ENCODE assay signal across 24 mouse cellular contexts in genomic region chr6:53207781-53208180, GRCm38 (mm10).
"Had no signal": no experiment of that assay in that cellular context is flagged by ENCODE, and none has a peak within 500 bp of the region (broad histone marks: within the 10 kb centered on the region; RNA-seq: fewer than 3 reads in every experiment).

No protein-coding gene starts in this region.

- DNase-seq: gastrocnemius, adult 2 months; gastrocnemius, postnatal 10 days; gastrocnemius, postnatal 25 days; heart, adult 18-20 months; heart, postnatal 10 days; heart, postnatal 4 days; kidney, adult 18-20 months; kidney, postnatal 10 days; kidney, postnatal 25 days; kidney, postnatal 4 days had no signal

- ATAC-seq: hindbrain, embryonic 16.5 days; inflammation-experienced regulatory T-cells, adult 6 months; intestine, embryonic 15.5 days; intestine, postnatal 0 days; liver, embryonic 12.5 days had no signal

- H3K4me1 ChIP-seq: heart, embryonic 10.5 days; hindbrain, embryonic 12.5 days; liver, embryonic 12.5 days had no signal

- H3K27me3 ChIP-seq: hindbrain, embryonic 12.5 days; intestine, embryonic 15.5 days had no signal

- H3K4me3 ChIP-seq: gastrocnemius, adult 2 months; heart, embryonic 10.5 days; heart, embryonic 12.5 days; hindbrain, embryonic 12.5 days; intestine, embryonic 15.5 days; layer of hippocampus, adult 2 months; left cerebral cortex, adult 2 months; limb, embryonic 13.5 days; limb, embryonic 15.5 days; liver, embryonic 12.5 days had no signal

- H3K36me3 ChIP-seq: heart, embryonic 10.5 days; heart, embryonic 12.5 days; hindbrain, embryonic 12.5 days; intestine, embryonic 15.5 days; limb, embryonic 13.5 days; limb, embryonic 15.5 days; liver, embryonic 12.5 days had no signal

- H3K27ac ChIP-seq: gastrocnemius, adult 2 months; heart, embryonic 10.5 days; hindbrain, embryonic 12.5 days; hindbrain, embryonic 14.5 days; intestine, embryonic 15.5 days; layer of hippocampus, adult 2 months; left cerebral cortex, adult 2 months; limb, embryonic 13.5 days; limb, embryonic 15.5 days; liver, embryonic 12.5 days; liver, embryonic 14.5 days had no signal

- H3K9me3 ChIP-seq: heart, embryonic 10.5 days; heart, embryonic 12.5 days; hindbrain, embryonic 12.5 days; intestine, embryonic 15.5 days; limb, embryonic 13.5 days; limb, embryonic 15.5 days; liver, embryonic 12.5 days had no signal
